Comparison of ENCODE assay signal across 10 mouse cellular contexts in the genomic region with DNA sequence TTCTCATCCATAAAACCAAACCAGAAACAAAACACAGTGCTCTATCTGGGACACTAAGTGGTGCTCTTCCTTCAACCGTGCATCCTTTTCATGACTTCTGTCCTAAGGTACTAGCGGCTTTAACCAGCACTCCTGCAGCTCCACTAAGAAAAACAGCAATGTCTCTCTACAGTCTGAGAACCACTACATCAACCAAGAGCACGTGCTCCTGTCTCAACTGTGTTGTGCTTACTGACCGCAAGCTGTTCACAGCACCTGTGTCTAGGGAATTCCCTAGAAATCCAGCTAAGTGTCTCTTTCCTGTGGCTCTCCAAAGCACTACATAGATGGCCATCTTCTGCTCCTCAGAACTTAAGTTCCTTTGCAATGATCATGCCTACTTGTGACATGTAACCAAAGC. TPM values are rescaled to one million over a fixed set of nuclear protein-coding genes. Genes with fewer than 3 reads are reported as not detected.
DNase-seq lines count a peak whose midpoint lies in the region; ATAC-seq and TF ChIP-seq lines count a peak whose summit lies in the region.
"Had no signal": no experiment of that assay in that cellular context is flagged by ENCODE, and none has a peak within 500 bp of the region (broad histone marks: within the 10 kb centered on the region; RNA-seq: fewer than 3 reads in every experiment).

No protein-coding gene starts in this region.

- H3K9ac ChIP-seq in kidney, embryonic 15.5 days, result peak overlapping the region; percentile 99; the same call in 1 of the 2 replicates
- peak overlapping the region; percentile 2 for H3K9ac ChIP-seq in embryonic facial prominence, embryonic 12.5 days
- no peak overlapping the region for H3K9ac ChIP-seq in intestine, embryonic 15.5 days

- peaks cover 75% of the 10 kb centered on the region for H3K36me3 ChIP-seq in kidney, embryonic 15.5 days
- H3K36me3 ChIP-seq in embryonic facial prominence, embryonic 12.5 days, result peaks cover 68% of the 10 kb centered on the region
- H3K36me3 ChIP-seq in intestine, embryonic 15.5 days, result peaks cover 48% of the 10 kb centered on the region
- H3K36me3 ChIP-seq in myocyte (ENCODE audit: control insufficient read depth, insufficient read depth), result peaks cover 29% of the 10 kb centered on the region

- H3K4me1 ChIP-seq in kidney, embryonic 15.5 days, result peaks cover 48% of the 10 kb centered on the region
- peaks cover 32% of the 10 kb centered on the region for H3K4me1 ChIP-seq in embryonic facial prominence, embryonic 12.5 days
- H3K4me1 ChIP-seq in intestine, embryonic 15.5 days (replicated peaks), result peaks cover 26% of the 10 kb centered on the region

- no peak overlapping the region for H3ac ChIP-seq in myocyte (ENCODE audit: control insufficient read depth, insufficient read length)

- no peak for ATAC-seq in kidney, embryonic 15.5 days (replicated peaks; ENCODE audit: low FRiP score)
- no peak for ATAC-seq in embryonic facial prominence, embryonic 12.5 days (ENCODE audit: insufficient number of reproducible peaks, insufficient read depth, low FRiP score, low TSS enrichment)
- no peak for ATAC-seq in intestine, embryonic 15.5 days
- ATAC-seq: Patski had no signal

- H3K4me2 ChIP-seq in kidney, embryonic 15.5 days, result peak overlapping the region; percentile 68
- peak overlapping the region; percentile 75 for H3K4me2 ChIP-seq in embryonic facial prominence, embryonic 12.5 days (replicated peaks)
- peak overlapping the region; percentile 58 for H3K4me2 ChIP-seq in intestine, embryonic 15.5 days (replicated peaks)
- peak overlapping the region; percentile 79 for H3K4me2 ChIP-seq in myocyte (ENCODE audit: low read depth)

- WGBS in kidney, embryonic 15.5 days, result 33% methylated on average over 4 of the region's 4 CpGs
- WGBS in embryonic facial prominence, embryonic 12.5 days, result 70% methylated on average over 4 of the region's 4 CpGs
- 47% methylated on average over 4 of the region's 4 CpGs for WGBS in intestine, embryonic 15.5 days

- H3K27me3 ChIP-seq in kidney, embryonic 15.5 days, result no peaks in the 10 kb centered on the region
- H3K27me3 ChIP-seq in embryonic facial prominence, embryonic 12.5 days, result no peaks in the 10 kb centered on the region
- no peaks in the 10 kb centered on the region for H3K27me3 ChIP-seq in intestine, embryonic 15.5 days (replicated peaks)
- no peaks in the 10 kb centered on the region for H3K27me3 ChIP-seq in myocyte (ENCODE audit: control insufficient read depth, insufficient read depth, insufficient read length)
- H3K27me3 ChIP-seq: Patski had no signal

- no peak for DNase-seq in kidney, postnatal 14 days
- DNase-seq in embryo, embryonic 10.5 days (ENCODE audit: low spot score), result no peak
- DNase-seq in adrenal gland, postnatal 36 days, result no peak
- DNase-seq in lung, postnatal 4 days, result no peak
- DNase-seq: thymus, postnatal 25 days had no signal

- no peaks in the 10 kb centered on the region for H3K9me3 ChIP-seq in kidney, embryonic 15.5 days (replicated peaks)
- peaks cover 6% of the 10 kb centered on the region; the same call in 1 of the 2 replicates for H3K9me3 ChIP-seq in embryonic facial prominence, embryonic 12.5 days
- no peaks in the 10 kb centered on the region for H3K9me3 ChIP-seq in intestine, embryonic 15.5 days

- peak overlapping the region; percentile 98 for H3K4me3 ChIP-seq in kidney, embryonic 15.5 days (replicated peaks)
- peak overlapping the region; percentile 93; the same call in 1 of the 2 replicates for H3K4me3 ChIP-seq in embryonic facial prominence, embryonic 12.5 days
- no peak overlapping the region for H3K4me3 ChIP-seq in intestine, embryonic 15.5 days (replicated peaks)
- H3K4me3 ChIP-seq in myocyte, result no peak overlapping the region

- peaks cover 59% of the 10 kb centered on the region for H3K79me2 ChIP-seq in myocyte (ENCODE audit: control insufficient read depth, insufficient read depth)

- no peak for TF ChIP-seq POLR2A in myocyte (IDR thresholded peaks at IDR 0.05; ENCODE audit: insufficient read length, low read depth)

- H3K27ac ChIP-seq in kidney, embryonic 15.5 days, result no peak overlapping the region
- no peak overlapping the region for H3K27ac ChIP-seq in embryonic facial prominence, embryonic 12.5 days
- H3K27ac ChIP-seq in intestine, embryonic 15.5 days, result no peak overlapping the region

TF ChIP-seq in myocyte, 11 proteins besides CTCF, POLR2A, EP300 and RAD21:
- TF ChIP-seq TCF12 (IDR thresholded peaks at IDR 0.05; ENCODE audit: insufficient read depth, poor library complexity, severe bottlenecking), result no peak
- no peak for TF ChIP-seq E2F4 (IDR thresholded peaks at IDR 0.05; ENCODE audit: insufficient read depth)
- TF ChIP-seq POLR2AphosphoS2 (IDR thresholded peaks at IDR 0.05; ENCODE audit: insufficient read length, low read depth), result no peak
- no peak for TF ChIP-seq MYOG (IDR thresholded peaks at IDR 0.05; ENCODE audit: control insufficient read depth in 1 of 3, insufficient read depth in 1 of 3, insufficient read length in 2 of 3, low read depth in 2 of 3)

RNA-seq across cellular contexts. Expression of a gene that starts 2.7 kb away (rescaled TPM):
- 141 and 158 TPM in 2 replicates for polyA plus RNA-seq in kidney, embryonic 15.5 days (2015; fragmentation: Nextera tagmentation; extraction: Ambion mirVana)
- polyA plus RNA-seq in embryonic facial prominence, embryonic 12.5 days (2016; fragmentation: Nextera tagmentation; extraction: Ambion mirVana), result 171 and 177 TPM in 2 replicates
- 117 and 120 TPM in 2 replicates for polyA plus RNA-seq in intestine, embryonic 15.5 days (2015; fragmentation: Nextera tagmentation; extraction: Ambion mirVana)
- polyA plus RNA-seq in myocyte (2012; fragmentation: generic; extraction: Trizol), result 59.0 TPM
- 100 to 1,000 TPM; 103 to 167 TPM for total RNA-seq in adrenal gland, postnatal 36 days (2021)

RNA-seq across cellular contexts. Expression of a gene that starts 9.4 kb away (rescaled TPM):
- polyA plus RNA-seq in kidney, embryonic 15.5 days (2015; fragmentation: Nextera tagmentation; extraction: Ambion mirVana), result 77.9 and 87.5 TPM in 2 replicates
- 87.1 and 93.4 TPM in 2 replicates for polyA plus RNA-seq in embryonic facial prominence, embryonic 12.5 days (2016; fragmentation: Nextera tagmentation; extraction: Ambion mirVana)
- polyA plus RNA-seq in intestine, embryonic 15.5 days (2015; fragmentation: Nextera tagmentation; extraction: Ambion mirVana), result 63.9 and 64.8 TPM in 2 replicates
- 46.2 TPM for polyA plus RNA-seq in myocyte (2012; fragmentation: generic; extraction: Trizol)
- total RNA-seq in adrenal gland, postnatal 36 days (2021), result 10 to 100 TPM; 36.7 to 38.2 TPM

RNA-seq across cellular contexts. Expression of a gene that starts 10.4 kb away (rescaled TPM):
- 5.9 and 7.3 TPM in 2 replicates for polyA plus RNA-seq in kidney, embryonic 15.5 days (2015; fragmentation: Nextera tagmentation; extraction: Ambion mirVana)
- 6.7 and 8.2 TPM in 2 replicates for polyA plus RNA-seq in embryonic facial prominence, embryonic 12.5 days (2016; fragmentation: Nextera tagmentation; extraction: Ambion mirVana)
- 7.8 and 8.5 TPM in 2 replicates for polyA plus RNA-seq in intestine, embryonic 15.5 days (2015; fragmentation: Nextera tagmentation; extraction: Ambion mirVana)
- polyA plus RNA-seq in myocyte (2012; fragmentation: generic; extraction: Trizol), result 9.0 TPM
- total RNA-seq in adrenal gland, postnatal 36 days (2021), result 10 to 100 TPM; 10.2 to 12.7 TPM

RNA-seq across cellular contexts. Expression of a gene that starts 17.5 kb away (rescaled TPM):
- 2.7 and 3.6 TPM in 2 replicates for polyA plus RNA-seq in kidney, embryonic 15.5 days (2015; fragmentation: Nextera tagmentation; extraction: Ambion mirVana)
- 7.1 and 8.2 TPM in 2 replicates for polyA plus RNA-seq in embryonic facial prominence, embryonic 12.5 days (2016; fragmentation: Nextera tagmentation; extraction: Ambion mirVana)
- 9.5 and 9.7 TPM in 2 replicates for polyA plus RNA-seq in intestine, embryonic 15.5 days (2015; fragmentation: Nextera tagmentation; extraction: Ambion mirVana)
- 10.9 TPM for polyA plus RNA-seq in myocyte (2012; fragmentation: generic; extraction: Trizol)
- 1 to 10 TPM; 7.0 TPM for total RNA-seq in adrenal gland, postnatal 36 days (2021)

RNA-seq across cellular contexts. Expression of a gene that starts 28.6 kb away (rescaled TPM):
- 14.2 and 16.0 TPM in 2 replicates for polyA plus RNA-seq in kidney, embryonic 15.5 days (2015; fragmentation: Nextera tagmentation; extraction: Ambion mirVana)
- polyA plus RNA-seq in embryonic facial prominence, embryonic 12.5 days (2016; fragmentation: Nextera tagmentation; extraction: Ambion mirVana), result 16.0 and 18.8 TPM in 2 replicates
- 14.3 and 15.9 TPM in 2 replicates for polyA plus RNA-seq in intestine, embryonic 15.5 days (2015; fragmentation: Nextera tagmentation; extraction: Ambion mirVana)
- 7.9 TPM for polyA plus RNA-seq in myocyte (2012; fragmentation: generic; extraction: Trizol)
- 10 to 100 TPM in 1 of 2 experiments, 1 to 10 TPM in 1; 8.0 to 11.5 TPM for total RNA-seq in adrenal gland, postnatal 36 days (2021)

Comparison
In these comparisons a context has a peak if more than half of its experiments do, and no peak if none do; other contexts are left out.
1. H3K4me3 ChIP-seq: peak in kidney, embryonic 15.5 days (single experiment) and embryonic facial prominence, embryonic 12.5 days (single experiment); none in intestine, embryonic 15.5 days (single experiment) and myocyte (single experiment).
2. Peak in every context shown above with its lines, with median percentiles within 50 percentile points of each other: H3K4me2 ChIP-seq.